Mouse (Mus musculus) gastrocnemius, adult 2 months (tissue): Measurements from ENCODE around the gene Tfe3. TPM values are rescaled to one million over a fixed set of nuclear protein-coding genes. Genes with fewer than 3 reads are reported as not detected.
"Not testable (repeated sequence)": the region's sequence is repeated elsewhere in the genome, so short reads cannot be mapped to it uniquely, and the experiment has no call there.

Source experiments
- DNase-seq: peaks from one replicate; pipeline ENCODE4 v3.0.0; 2022
- H3K27ac ChIP-seq: fragments of 200-600 bp; 2 replicates; pipeline ENCODE4 v1.8.1; 2022; ENCODE audit warnings: mild to moderate bottlenecking
- H3K4me3 ChIP-seq: fragments of 200-600 bp; 2 replicates; pipeline ENCODE4 v1.8.1; 2022; ENCODE audit warnings: mild to moderate bottlenecking, moderate library complexity
- CTCF ChIP-seq: fragments of 200-600 bp; IDR thresholded peaks from 2 replicates; pipeline ENCODE4 v1.8.1; 2022; ENCODE audit warnings: antibody characterized with exemption, mild to moderate bottlenecking, moderate library complexity
- intact Hi-C: fragments of 180-260 bp; cut with DNase I; formaldehyde crosslinking; loops from one replicate; pipeline ENCODE4 v1.15.1; 2025
- total RNA-seq, 2 experiments: library from RNA; stranded (reverse); gene quantifications; 2 replicates each; pipeline ENCODE4 v1.2.3; 2021

The Tfe3 gene
- total RNA-seq, 2 experiments from 2014 or later: 10.9 to 11.1 TPM

DNA sequence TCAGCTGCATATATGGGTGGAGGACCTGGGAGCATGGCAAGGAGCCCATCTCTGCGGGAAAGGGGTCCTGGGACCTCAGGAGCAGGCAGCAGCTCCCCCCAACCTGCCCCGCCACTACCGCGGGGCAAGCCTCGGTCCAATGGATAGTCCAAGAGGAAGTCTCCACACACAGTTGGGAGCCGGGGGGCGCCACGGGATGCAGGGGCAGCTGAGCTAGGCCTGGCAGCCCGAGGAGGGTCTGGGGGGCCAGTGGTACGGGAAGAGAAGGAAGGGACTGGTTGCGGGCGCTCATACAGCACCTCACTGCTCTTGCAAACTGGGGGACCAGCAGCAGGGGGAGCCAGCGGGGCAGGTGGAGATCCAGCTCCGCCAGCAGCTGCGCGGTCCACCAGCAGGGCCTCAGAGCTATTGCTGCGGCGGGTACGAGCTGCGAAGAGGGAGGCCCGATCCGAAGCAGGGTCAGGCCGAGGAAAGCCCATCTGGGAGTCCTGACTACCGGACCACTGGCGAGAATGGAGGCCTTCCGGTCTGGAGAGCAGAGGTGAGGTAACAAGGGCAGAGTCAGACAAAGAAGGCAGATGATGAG, 28.7 kb upstream of the Tfe3 start:
- Histone ChIP-seq H3K27ac (peak overlapping the region; percentile 48; the same call in 1 of the 2 replicates), H3K4me3 (peak overlapping the region; percentile 58)
- DNase-seq: peak; percentile 84
- intact Hi-C loops: loop anchor here (2.0 kb wide), 1 partner anchor 43 kb away; no protein-coding TSS in a partner anchor
- TF ChIP-seq CTCF: peak; percentile 72

DNA sequence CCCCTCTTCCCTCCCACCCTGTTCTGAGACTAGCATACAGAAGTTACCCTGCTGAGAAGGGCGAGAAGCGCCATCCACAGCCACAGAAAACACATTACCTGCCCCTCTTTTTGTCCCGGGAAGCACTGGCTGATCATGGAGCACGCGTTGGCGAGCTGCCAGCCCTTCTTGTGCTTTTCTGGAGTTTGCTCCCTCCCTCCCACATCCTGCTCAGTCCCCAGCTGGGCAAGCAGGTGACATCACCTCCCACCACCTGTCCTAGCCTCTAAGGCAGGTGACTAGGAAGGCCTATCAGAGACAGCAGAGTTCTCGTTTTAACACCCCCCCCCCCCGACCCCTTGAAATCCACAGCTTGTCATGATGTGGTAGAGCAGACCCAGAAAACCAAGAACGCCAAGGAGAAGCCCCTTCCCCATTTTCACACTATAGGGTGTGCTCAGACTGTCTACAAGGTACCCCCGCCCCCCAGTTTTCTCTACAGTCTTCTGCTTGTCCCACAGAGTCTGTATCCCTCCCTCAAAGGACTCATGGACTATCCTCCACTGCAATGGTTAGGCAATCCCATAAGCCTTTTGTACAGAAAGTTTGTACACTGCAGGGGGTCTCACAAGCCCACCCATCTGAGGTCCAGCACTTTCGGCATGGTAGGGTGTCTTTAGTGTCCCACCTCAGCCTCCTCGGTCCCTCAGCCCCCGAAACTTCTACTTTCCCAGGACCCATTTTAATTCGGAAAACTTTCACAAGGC, 22.9 kb upstream of the Tfe3 start:
- no peak overlapping the region for H3K4me3 ChIP-seq
- no peak for TF ChIP-seq CTCF
- intact Hi-C loops: no loop called here
- DNase-seq: no peak
- H3K27ac ChIP-seq: no peak overlapping the region

DNA sequence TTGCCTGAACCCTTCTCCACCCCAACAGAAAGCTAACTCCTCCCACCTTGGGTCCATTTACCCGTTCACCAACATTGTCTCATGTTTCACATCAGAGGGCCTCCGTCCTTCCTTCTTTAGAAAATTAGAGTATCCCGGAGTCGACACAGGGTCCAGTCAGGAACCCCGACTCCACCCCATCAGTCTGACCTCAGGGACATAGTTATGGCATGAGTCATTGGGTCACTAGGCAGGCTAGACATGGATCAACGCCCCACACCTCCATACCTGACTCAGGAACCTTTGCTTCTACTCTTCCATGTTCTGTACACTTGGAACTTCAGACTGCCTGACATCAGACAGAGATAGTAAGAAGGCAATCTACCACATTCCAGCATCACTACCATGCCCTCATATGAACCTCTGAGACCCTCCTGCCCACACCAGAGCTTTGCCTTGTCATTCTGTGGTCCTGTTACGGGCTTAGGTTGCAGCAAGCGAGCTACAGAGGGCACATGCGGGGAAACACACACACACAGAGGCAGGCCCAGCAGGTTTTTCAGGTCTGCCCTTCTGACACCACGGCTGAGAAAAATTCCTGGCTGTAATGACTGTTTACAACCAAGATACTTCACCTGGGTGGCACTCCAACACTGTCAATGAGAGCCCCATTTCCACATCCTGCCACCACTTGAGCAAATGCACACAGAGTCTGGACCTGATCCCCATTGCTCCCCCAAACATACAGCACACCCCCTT, 22.1 kb upstream of the Tfe3 start:
- TF ChIP-seq CTCF: no peak
- Histone ChIP-seq H3K4me3 (no peak overlapping the region), H3K27ac (no peak overlapping the region)
- no peak for DNase-seq
- intact Hi-C loops: no loop called here

DNA sequence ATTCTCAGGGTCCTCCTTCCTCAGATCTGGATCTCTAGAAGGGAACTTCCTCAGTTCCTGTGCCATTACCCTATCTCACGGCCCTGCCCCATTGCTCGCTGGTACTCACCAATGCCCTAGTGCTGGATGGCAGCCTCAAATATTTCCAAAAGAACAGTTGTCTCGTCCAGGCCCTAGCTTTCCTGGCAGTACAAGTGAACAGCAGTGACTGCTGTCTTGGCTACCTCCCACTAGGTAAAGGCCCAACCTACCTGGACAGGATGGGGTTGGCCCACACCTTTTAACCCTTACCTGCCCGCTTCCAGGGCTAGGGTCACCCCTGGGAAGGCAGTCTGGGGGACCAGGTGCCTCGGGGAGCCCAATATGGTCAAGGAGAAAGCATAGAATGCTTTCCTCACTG, 21.3 kb upstream of the Tfe3 start:
- no peak for TF ChIP-seq CTCF
- intact Hi-C loops: no loop called here

DNA sequence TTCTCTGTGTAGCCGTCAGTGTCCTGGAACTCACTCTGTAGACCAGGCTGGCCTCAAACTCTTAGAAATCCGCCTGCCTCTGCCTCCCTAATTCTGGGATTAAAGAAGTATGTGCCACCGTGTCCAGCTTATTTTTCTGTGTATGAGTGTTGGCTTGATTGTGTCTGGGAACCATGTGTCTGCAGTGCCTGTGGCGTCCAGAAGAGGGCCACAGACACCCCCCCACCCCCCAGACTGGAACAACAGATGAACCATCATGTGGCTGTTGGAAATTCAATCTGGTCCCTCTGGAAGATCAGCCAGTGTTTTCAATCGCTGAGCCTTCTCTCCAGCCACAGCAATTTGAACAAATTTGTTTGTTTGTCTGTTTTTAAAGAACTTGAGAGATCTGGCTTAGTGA, 18.9 kb upstream of the Tfe3 start:
- intact Hi-C loops: no loop called here
- H3K27ac ChIP-seq: no peak overlapping the region
- DNase-seq: no peak
- TF ChIP-seq CTCF: peak; percentile 38
- no peak overlapping the region for H3K4me3 ChIP-seq

More for the DNA sequence above, 21.3 kb upstream of the Tfe3 start:
- Histone ChIP-seq H3K4me3 (no peak overlapping the region), H3K27ac (no peak overlapping the region)
- no peak for DNase-seq

DNA sequence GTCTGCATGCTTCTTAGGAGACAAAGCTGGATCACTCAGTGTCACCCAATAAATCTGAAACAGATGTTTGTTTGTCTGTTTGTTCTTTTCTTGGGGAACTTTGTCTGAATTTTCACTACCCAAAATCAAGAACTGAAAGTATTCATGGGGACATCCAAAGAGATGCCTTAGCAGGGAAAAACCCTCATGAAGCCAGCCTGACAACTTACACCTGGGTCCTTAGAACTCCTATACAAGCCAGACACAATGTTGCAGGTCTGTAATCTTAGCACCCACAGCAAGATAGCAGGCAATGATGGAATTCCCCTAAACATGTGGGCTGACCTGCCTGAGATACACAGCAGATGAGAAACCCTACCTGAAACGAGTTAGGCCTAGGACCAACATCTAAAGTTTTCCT, 17.4 kb upstream of the Tfe3 start:
- DNase-seq: no peak
- intact Hi-C loops: no loop called here

DNA sequence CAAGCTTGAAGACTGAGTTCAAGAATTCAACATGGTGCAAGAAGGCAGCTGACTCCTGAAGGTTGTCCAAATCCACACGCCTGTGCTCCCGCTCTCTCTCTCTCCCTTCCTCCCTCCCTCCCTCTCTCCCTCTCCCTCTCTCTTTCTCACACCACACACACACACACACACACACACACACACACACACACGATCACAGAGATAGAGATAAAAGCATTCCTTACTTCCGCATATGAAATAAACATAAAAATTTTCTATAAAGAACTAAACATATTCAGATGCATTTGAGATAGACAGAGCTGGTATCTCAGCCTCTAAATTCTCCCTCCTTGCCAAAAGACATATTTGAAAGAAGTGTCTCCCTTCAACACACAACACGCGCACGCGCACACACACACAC, 16.9 kb upstream of the Tfe3 start:
- intact Hi-C loops: no loop called here
- H3K4me3 ChIP-seq: no peak overlapping the region
- no peak for TF ChIP-seq CTCF
- no peak overlapping the region for H3K27ac ChIP-seq
- no peak for DNase-seq

More for the DNA sequence above, 17.4 kb upstream of the Tfe3 start:
- Histone ChIP-seq H3K27ac (no peak overlapping the region), H3K4me3 (no peak overlapping the region)
- no peak for TF ChIP-seq CTCF

DNA sequence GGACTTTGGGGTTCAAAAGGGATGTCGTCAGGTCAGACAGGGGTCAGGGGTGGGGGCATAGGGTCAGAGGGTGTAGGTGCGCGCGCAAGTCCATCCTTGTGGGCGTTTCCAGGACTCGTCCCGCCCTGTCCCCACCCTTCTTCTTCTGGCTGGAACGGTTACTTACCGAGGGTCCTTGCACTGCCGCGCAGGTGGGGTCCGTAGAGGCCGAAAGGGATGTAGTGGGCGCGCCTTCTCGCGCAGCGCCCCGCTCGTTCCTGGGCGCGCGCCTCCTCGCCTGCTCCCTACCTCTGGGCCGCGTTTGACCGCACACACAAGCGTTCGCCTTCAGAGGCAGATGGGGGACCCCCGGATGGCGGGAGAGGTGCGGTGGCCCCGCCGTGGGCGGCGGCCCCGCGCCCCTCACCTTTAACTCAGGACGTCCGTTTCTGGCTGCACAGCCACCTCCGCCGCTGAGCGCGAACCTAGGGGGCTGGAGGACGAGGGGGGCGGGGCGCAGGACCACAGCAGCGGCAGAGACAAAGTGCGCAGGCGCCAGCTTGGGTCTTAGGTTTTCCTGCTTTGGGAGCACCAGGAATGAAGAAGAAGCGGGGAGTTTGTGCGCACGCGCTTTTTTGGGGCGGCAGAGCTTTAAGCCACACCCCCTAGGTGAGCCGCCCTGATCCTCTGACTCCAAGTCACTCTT, 11.8 kb upstream of the Tfe3 start, which contains the start of gene Ccdc120:
Gene Ccdc120, minus strand, starts transcription at position 474 of the 685 bp plus-strand sequence.
- TF ChIP-seq CTCF: no peak
- Histone ChIP-seq H3K27ac (no peak within 1 kb of the TSS), H3K4me3 (peak within 1 kb of the TSS; percentile 79)
- intact Hi-C loops: no loop called here
- peak; percentile 72 for DNase-seq

DNA sequence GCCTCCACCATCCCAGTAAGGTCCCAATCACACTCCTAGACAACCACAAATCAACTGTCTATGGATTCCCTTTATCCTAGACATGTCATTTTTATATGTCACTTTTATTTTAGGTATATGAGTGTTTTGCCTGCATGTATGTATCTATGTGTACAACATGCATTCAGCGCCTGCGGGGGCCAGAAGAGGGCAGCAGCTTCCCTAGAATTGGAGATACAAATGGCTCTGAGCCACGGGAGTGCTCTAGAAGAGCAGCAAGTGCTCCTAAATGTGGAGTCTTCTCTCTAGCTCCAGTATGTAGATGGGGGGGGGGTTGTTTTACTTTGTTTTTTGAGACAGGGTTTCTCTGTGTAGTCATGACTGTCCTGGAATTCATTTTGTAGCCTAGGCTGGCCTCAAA, 8.7 kb upstream of the Tfe3 start:
- peak; percentile 42 for TF ChIP-seq CTCF
- intact Hi-C loops, H3K4me3 ChIP-seq, DNase-seq, H3K27ac ChIP-seq: not testable (repeated sequence)

DNA sequence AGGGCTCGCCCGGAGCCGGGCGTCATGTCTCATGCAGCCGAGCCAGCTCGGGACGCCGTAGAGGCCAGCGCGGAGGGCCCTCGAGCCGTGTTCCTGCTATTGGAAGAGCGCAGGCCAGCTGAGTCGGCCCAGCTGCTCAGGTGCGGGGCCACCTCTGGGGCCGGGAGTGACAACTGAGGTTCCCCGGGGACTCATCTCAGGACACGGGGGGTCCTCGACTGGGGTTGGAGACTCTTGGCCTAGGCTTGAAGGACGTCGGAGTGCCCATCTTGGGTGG, 499 bp downstream of the Tfe3 start:
- no peak for TF ChIP-seq CTCF
- Histone ChIP-seq H3K4me3 (peak overlapping the region; percentile 88), H3K27ac (peak overlapping the region; percentile 91)
- intact Hi-C loops: loop anchor here (1.0 kb wide), 1 partner anchor 25 kb away; no protein-coding TSS in a partner anchor
- no peak for DNase-seq

DNA sequence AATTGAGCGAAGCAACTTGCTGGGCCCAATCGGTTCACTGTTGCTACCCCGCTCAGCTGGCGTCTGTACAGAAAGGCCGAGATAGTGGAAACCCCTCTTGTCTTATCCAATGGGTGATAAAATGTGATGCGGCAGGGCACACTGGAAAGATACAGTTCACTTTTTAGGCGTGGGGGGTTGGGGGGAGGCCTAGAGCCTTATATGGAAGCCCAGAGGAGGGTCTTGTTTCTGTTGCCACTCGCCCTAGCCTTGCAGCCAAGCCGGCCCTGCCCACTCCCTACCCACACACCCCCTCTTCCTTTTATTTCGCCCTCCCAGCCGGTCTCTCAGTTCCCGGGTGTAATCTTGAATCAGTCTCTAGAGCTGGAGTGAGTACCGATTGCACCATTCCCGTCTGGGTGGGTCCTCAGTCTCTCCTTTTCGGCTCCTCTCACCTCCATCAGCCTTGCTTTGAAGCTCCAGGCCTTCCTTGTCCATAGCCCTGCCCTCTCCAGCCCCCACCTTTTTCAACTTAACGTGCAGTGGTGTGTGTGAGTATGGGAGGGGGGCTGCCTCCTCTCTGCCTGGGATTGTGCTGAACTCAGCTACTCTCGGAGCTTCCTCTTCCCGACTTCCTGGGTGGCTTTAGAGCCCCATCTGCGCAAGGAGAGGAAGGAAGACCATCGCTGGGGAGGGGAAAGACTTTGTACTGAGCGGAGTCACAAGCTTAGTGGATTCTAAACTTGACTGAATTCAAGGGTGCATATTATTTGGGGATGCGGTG, 1.5 kb downstream of the Tfe3 start:
- TF ChIP-seq CTCF: no peak
- Histone ChIP-seq H3K27ac (peak overlapping the region; percentile 91), H3K4me3 (peak overlapping the region; percentile 88)
- DNase-seq: peak; percentile 48
- intact Hi-C loops: no loop called here
